16 mouse cellular contexts compared by ENCODE assay signal in the genomic region with DNA sequence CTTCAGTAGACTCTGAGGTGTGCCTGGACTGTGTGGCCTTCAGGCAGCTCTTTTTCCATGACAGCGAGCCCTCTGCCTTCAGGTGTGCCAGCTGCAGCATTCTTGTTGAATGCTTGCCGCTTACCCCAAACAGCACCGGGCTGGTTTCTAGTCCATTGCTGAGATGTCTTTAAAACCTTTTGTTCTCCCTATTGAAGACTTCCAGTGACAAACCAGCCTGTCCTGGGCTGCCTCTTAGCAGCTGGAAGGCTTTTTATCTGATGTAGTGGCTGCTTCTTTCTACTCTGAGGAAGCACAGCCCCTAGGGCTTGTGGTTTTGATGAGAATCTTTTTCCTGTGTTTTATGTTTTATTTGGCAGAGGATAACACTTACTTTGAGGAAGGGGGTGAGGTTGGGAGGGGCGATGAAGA. TPM values are rescaled to one million over a fixed set of nuclear protein-coding genes. Genes with fewer than 3 reads are reported as not detected.
A peak's percentile ranks its signal among the peaks of the same experiment; 100 is the strongest.
DNase-seq lines count a peak whose midpoint lies in the region; ATAC-seq and TF ChIP-seq lines count a peak whose summit lies in the region.
"Had no signal": no experiment of that assay in that cellular context is flagged by ENCODE, and none has a peak within 500 bp of the region (broad histone marks: within the 10 kb centered on the region; RNA-seq: fewer than 3 reads in every experiment).

No protein-coding gene starts in this region.

- no peak for TF ChIP-seq CTCF in MEL (IDR thresholded peaks at IDR 0.05 in 2 of 3, conservative IDR thresholded peaks at IDR 0.05 in 1 of 3; ENCODE audit: control insufficient read depth in 1 of 3, insufficient read depth in 1 of 3, low read depth in 2 of 3, low read length in 3 of 3, poor library complexity in 1 of 3, severe bottlenecking in 1 of 3)
- TF ChIP-seq CTCF in layer of hippocampus, adult 2 months (conservative IDR thresholded peaks at IDR 0.05), result no peak

- no peak for ATAC-seq in embryonic facial prominence, embryonic 13.5 days (ENCODE audit: insufficient number of reproducible peaks, insufficient read depth, low FRiP score, low TSS enrichment, low read depth)
- peak; percentile 48; the same call in 1 of the 2 replicates for ATAC-seq in megakaryocyte-erythroid progenitor cell, adult 5-6 weeks (replicated peaks; ENCODE audit: low FRiP score, low TSS enrichment, poor library complexity, severe bottlenecking)
- ATAC-seq: forebrain, embryonic 16.5 days had no signal

- H3K36me3 ChIP-seq in embryonic facial prominence, embryonic 13.5 days, result peaks cover 36% of the 10 kb centered on the region
- peaks cover 90% of the 10 kb centered on the region for H3K36me3 ChIP-seq in embryonic facial prominence, embryonic 10.5 days (replicated peaks)
- H3K36me3 ChIP-seq in MEL (ENCODE audit: control insufficient read depth in 1 of 2, insufficient read depth in 2 of 2, low read length in 2 of 2), result peaks cover 0 to 2% of the 10 kb centered on the region in 2 experiments; a peak in 1 of 4 replicates

- H3K4me1 ChIP-seq in embryonic facial prominence, embryonic 13.5 days, result peaks cover 66% of the 10 kb centered on the region
- H3K4me1 ChIP-seq in embryonic facial prominence, embryonic 10.5 days, result peaks cover 34% of the 10 kb centered on the region
- H3K4me1 ChIP-seq in MEL (ENCODE audit: control insufficient read depth in 1 of 2, insufficient read depth in 2 of 2, low read length in 2 of 2), result 0 out of 4 replicates have a peak, but pooled peaks cover 0 to 9% of the 10 kb centered on the region in 2 experiments

- H3K9me3 ChIP-seq in embryonic facial prominence, embryonic 13.5 days, result 0 out of 2 replicates have a peak, but pooled peaks cover 3% of the 10 kb centered on the region
- H3K9me3 ChIP-seq in embryonic facial prominence, embryonic 10.5 days, result peaks cover 11% of the 10 kb centered on the region; the same call in 1 of the 2 replicates
- H3K9me3 ChIP-seq in MEL (replicated peaks; ENCODE audit: insufficient read depth, low read length), result no peaks in the 10 kb centered on the region
- H3K9me3 ChIP-seq: hindbrain, embryonic 15.5 days had no signal

- WGBS in embryonic facial prominence, embryonic 13.5 days, result 70% methylated on average over 4 of the region's 4 CpGs
- 85% methylated on average over 4 of the region's 4 CpGs for WGBS in embryonic facial prominence, embryonic 10.5 days

- DNase-seq in embryonic facial prominence, embryonic 10.5 days (ENCODE audit: low spot score), result no peak
- DNase-seq in kidney, adult 11 months, result peak; percentile 54
- no peak for DNase-seq in kidney, adult 18-20 months
- peak; percentile 19 for DNase-seq in MEL (ENCODE audit: low read depth, low spot score)
- DNase-seq in layer of hippocampus, adult 2 months (ENCODE audit: low spot score in 2 of 2), result no peak
- DNase-seq in cerebellum, postnatal 4 days (ENCODE audit: low spot score in 2 of 2), result no peak
- DNase-seq: cerebellum, postnatal 25 days; gastrocnemius, postnatal 25 days; kidney, adult 9 months; lung, postnatal 14 days had no signal

- no peak overlapping the region for H3K9ac ChIP-seq in embryonic facial prominence, embryonic 13.5 days
- H3K9ac ChIP-seq in MEL (ENCODE audit: control insufficient read depth, low read depth, low read length, poor library complexity, severe bottlenecking), result no peak overlapping the region
- H3K9ac ChIP-seq: hindbrain, embryonic 15.5 days; liver, embryonic 14.5 days had no signal

- no peaks in the 10 kb centered on the region for H3K27me3 ChIP-seq in embryonic facial prominence, embryonic 13.5 days
- no peaks in the 10 kb centered on the region for H3K27me3 ChIP-seq in embryonic facial prominence, embryonic 10.5 days (replicated peaks; ENCODE audit: low read depth, poor library complexity, severe bottlenecking)
- H3K27me3 ChIP-seq in MEL (ENCODE audit: control insufficient read depth in 1 of 2, insufficient read depth in 2 of 2, low read length in 2 of 2), result no peaks in the 10 kb centered on the region
- H3K27me3 ChIP-seq: hindbrain, embryonic 15.5 days had no signal

- no peaks in the 10 kb centered on the region for H3K79me2 ChIP-seq in MEL (ENCODE audit: control insufficient read depth, insufficient read depth, low read length, poor library complexity)

- H3K4me2 ChIP-seq in embryonic facial prominence, embryonic 13.5 days, result no peak overlapping the region
- H3K4me2 ChIP-seq: hindbrain, embryonic 15.5 days; midbrain, embryonic 11.5 days had no signal

- no peak overlapping the region for H3K4me3 ChIP-seq in embryonic facial prominence, embryonic 13.5 days
- H3K4me3 ChIP-seq in embryonic facial prominence, embryonic 10.5 days, result no peak overlapping the region
- no peak overlapping the region for H3K4me3 ChIP-seq in MEL (ENCODE audit: control insufficient read depth in 1 of 2, insufficient read depth in 1 of 2, low read depth in 2 of 2, low read length in 2 of 2)
- no peak overlapping the region for H3K4me3 ChIP-seq in layer of hippocampus, adult 2 months
- H3K4me3 ChIP-seq: hindbrain, embryonic 15.5 days had no signal

- peak overlapping the region; percentile 28; the same call in 1 of the 2 replicates for H3K27ac ChIP-seq in embryonic facial prominence, embryonic 13.5 days
- no peak overlapping the region for H3K27ac ChIP-seq in embryonic facial prominence, embryonic 10.5 days (replicated peaks)
- H3K27ac ChIP-seq in MEL (ENCODE audit: control insufficient read depth, low read depth, low read length), result no peak overlapping the region
- no peak overlapping the region for H3K27ac ChIP-seq in layer of hippocampus, adult 2 months
- H3K27ac ChIP-seq: hindbrain, embryonic 15.5 days; liver, embryonic 14.5 days had no signal

- TF ChIP-seq RAD21 in MEL (IDR thresholded peaks at IDR 0.05; ENCODE audit: low read depth, low read length), result no peak

- 0 out of 4 replicates have a peak, but pooled peaks of 1 of the 2 experiments have one; percentile 21 for TF ChIP-seq EP300 in MEL (IDR thresholded peaks at IDR 0.05; ENCODE audit: low read depth in 1 of 2, low read length in 2 of 2)

- TF ChIP-seq POLR2A in MEL (IDR thresholded peaks at IDR 0.05; ENCODE audit: control insufficient read depth in 1 of 2, insufficient read depth in 1 of 2, low read depth in 1 of 2, low read length in 2 of 2, poor library complexity in 1 of 2), result no peak

TF ChIP-seq in MEL, 35 proteins besides CTCF, POLR2A, EP300 and RAD21:
- TF ChIP-seq ETS1 (IDR thresholded peaks at IDR 0.05; ENCODE audit: low read depth, low read length) (peak; percentile 59), MXI1 (IDR thresholded peaks at IDR 0.05; ENCODE audit: low read depth, low read length) (no peak), USF2 (IDR thresholded peaks at IDR 0.05; ENCODE audit: borderline replicate concordance in 1 of 2, insufficient read depth in 1 of 2, low read depth in 1 of 2, low read length in 2 of 2) (no peak), KAT2A (conservative IDR thresholded peaks at IDR 0.05; ENCODE audit: low read depth, low read length) (no peak), USF1 (IDR thresholded peaks at IDR 0.05; ENCODE audit: low read depth, low read length) (no peak), TCF12 (IDR thresholded peaks at IDR 0.05; ENCODE audit: low read depth, low read length) (0 out of 2 replicates have a peak, but pooled peaks have one; percentile 16), MAX (IDR thresholded peaks at IDR 0.05; ENCODE audit: low read length) (no peak), JUND (IDR thresholded peaks at IDR 0.05; ENCODE audit: low read depth, low read length) (no peak), ELF1 (IDR thresholded peaks at IDR 0.05; ENCODE audit: low read depth, low read length) (no peak)
TF ChIP-seq in MEL: peak in this region for 2.

RNA-seq across cellular contexts. Expression of a gene that starts 17.6 kb away (rescaled TPM):
- polyA plus RNA-seq in embryonic facial prominence, embryonic 13.5 days (2015; fragmentation: Nextera tagmentation; extraction: Ambion mirVana), result 793 and 938 TPM in 2 replicates
- polyA plus RNA-seq in embryonic facial prominence, embryonic 10.5 days (2016; fragmentation: Nextera tagmentation; extraction: Ambion mirVana), result 864 and 874 TPM in 2 replicates
- not detected in 2 replicates for total RNA-seq in MEL (2012; rRNA removed)
- polyA plus RNA-seq in MEL (2012; ENCODE audit: insufficient read depth in 1 of 2, insufficient read length in 2 of 2, low read depth in 1 of 2, low replicate concordance in 2 of 2, missing spikeins in 1 of 2), result not detected
- 29.9 and 35.0 TPM in 2 replicates for total RNA-seq in megakaryocyte-erythroid progenitor cell, adult 5-6 weeks (2014; fragmentation: Nextera tagmentation)
- total RNA-seq in megakaryocyte-erythroid progenitor cell, adult 5-6 weeks (2017), result 25.8 and 27.0 TPM in 2 replicates
- total RNA-seq in layer of hippocampus, adult 2 months (2021), result 100 to 1,000 TPM in 1 of 2 experiments, 10 to 100 TPM in 1; 100.0 to 108 TPM

Comparison
In these comparisons a context has a peak if more than half of its experiments do, and no peak if none do; other contexts are left out.
1. DNase-seq: peak in kidney, adult 11 months (single experiment) and MEL (single experiment); none in embryonic facial prominence, embryonic 10.5 days (single experiment), kidney, adult 18-20 months (single experiment), layer of hippocampus, adult 2 months (0 of 2) and cerebellum, postnatal 4 days (0 of 2).
2. RNA of a gene that starts 17.6 kb away (total RNA-seq): 100.0 to 108 TPM in layer of hippocampus, adult 2 months and 25.8 to 35.0 TPM in megakaryocyte-erythroid progenitor cell, adult 5-6 weeks; not detected in MEL; every median in the first group is over 10 times any median in the second.